Mouse (Mus musculus): Measurements from ENCODE around the gene Mpg.

DNA sequence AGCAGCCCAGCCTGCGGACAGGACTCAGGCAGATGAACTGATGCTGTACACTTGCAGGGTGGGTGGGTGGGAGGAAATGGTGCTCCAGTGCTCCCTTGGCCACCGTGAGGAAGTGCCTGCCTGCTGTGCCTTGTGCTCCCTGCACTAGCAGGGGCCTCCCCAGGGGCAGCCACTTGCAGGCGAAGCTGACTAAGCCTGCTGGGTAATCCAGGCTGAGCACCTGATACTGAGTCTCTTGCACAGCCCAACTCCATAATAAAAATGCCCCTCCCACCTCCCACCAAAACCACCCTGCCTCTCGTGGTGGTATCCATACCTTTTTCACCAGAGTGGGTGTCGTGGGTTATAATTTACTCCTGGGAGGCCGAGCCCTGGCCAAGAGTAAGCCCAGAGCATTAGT is 27.1 kb upstream of the Mpg start:
- no peak for TF ChIP-seq POLR2A (IDR thresholded peaks at IDR 0.05; ENCODE audit: low read depth, low read length)
- TF ChIP-seq CTCF (IDR thresholded peaks at IDR 0.05; ENCODE audit: extremely low read depth, insufficient read length, insufficient replicate concordance, low read depth, low read length): no peak
